In genomic region chr7:127896384-127896783, GRCm38 (mm10) we compare ENCODE assay signal across 9 mouse cellular contexts. TPM values are rescaled to one million over a fixed set of nuclear protein-coding genes. Genes with fewer than 3 reads are reported as not detected.
DNase-seq lines count a peak whose midpoint lies in the region; TF ChIP-seq lines count a peak whose summit lies in the region.
"Had no signal": no experiment of that assay in that cellular context is flagged by ENCODE, and none has a peak within 500 bp of the region (broad histone marks: within the 10 kb centered on the region; RNA-seq: fewer than 3 reads in every experiment).

No protein-coding gene starts in this region.

- H3K4me3 ChIP-seq in testis, adult 2 months (ENCODE audit: control insufficient read depth, low read depth, low read length) = no peak overlapping the region

- peaks cover 17% of the 10 kb centered on the region for H3K4me1 ChIP-seq in testis, adult 2 months (ENCODE audit: control insufficient read depth, insufficient read depth, low read length)

- TF ChIP-seq CTCF in testis, adult 2 months (IDR thresholded peaks at IDR 0.05; ENCODE audit: control insufficient read depth, insufficient read depth, insufficient replicate concordance, low read depth, low read length) = peak; percentile 85; the same call in 1 of the 2 replicates

- H3K36me3 ChIP-seq in testis, adult 2 months (ENCODE audit: control insufficient read depth, insufficient read depth, low read length) = no peaks in the 10 kb centered on the region

- H3K27ac ChIP-seq in testis, adult 2 months (ENCODE audit: control insufficient read depth, insufficient read depth, low read depth, low read length) = 0 out of 2 replicates have a peak overlapping the region, but pooled peaks have one; percentile 8

- peak; percentile 27 to 58 for DNase-seq in adrenal gland, adult 18-20 months (ENCODE audit: low spot score in 2 of 2)
- no peak for DNase-seq in adrenal gland, postnatal 4 days (ENCODE audit: low spot score in 2 of 2)
- DNase-seq in right cerebral cortex, adult 18-20 months = peak; percentile 37
- no peak for DNase-seq in right cerebral cortex, postnatal 36 days (ENCODE audit: low spot score in 2 of 2)
- DNase-seq in embryo, embryonic 10 days (ENCODE audit: low spot score) = peak; percentile 53
- DNase-seq in kidney, postnatal 25 days = peak; percentile 71 to 79
- DNase-seq in lung, postnatal 4 days = peak; percentile 51 to 72

- TF ChIP-seq POLR2A in testis, adult 2 months (IDR thresholded peaks at IDR 0.05; ENCODE audit: control insufficient read depth, low read depth, low read length) = no peak

- no peaks in the 10 kb centered on the region for H3K27me3 ChIP-seq in testis, adult 2 months (ENCODE audit: control insufficient read depth, insufficient read depth, low read length)
- H3K27me3 ChIP-seq: hindbrain, embryonic 15.5 days had no signal

RNA-seq across cellular contexts. Expression of gene Vkorc1, which starts 1.0 kb away (rescaled TPM):
- 10 to 100 TPM; 67.2 to 67.4 TPM for total RNA-seq in adrenal gland, adult 18-20 months (2021)
- 10 to 100 TPM; 71.8 to 93.6 TPM for total RNA-seq in adrenal gland, postnatal 4 days (2021)
- polyA plus RNA-seq in testis, adult 2 months (2012; rRNA removed) = 29.3 and 39.0 TPM in 2 replicates

RNA-seq across cellular contexts. Expression of gene Gm21974, which starts 1.1 kb away (rescaled TPM):
- not detected for total RNA-seq in adrenal gland, adult 18-20 months (2021)
- total RNA-seq in adrenal gland, postnatal 4 days (2021) = not detected
- not detected in 2 replicates for polyA plus RNA-seq in testis, adult 2 months (2012; rRNA removed)
- polyA plus RNA-seq: hindbrain, embryonic 15.5 days had no signal

RNA-seq across cellular contexts. Expression of gene Prss53, which starts 5.6 kb away (rescaled TPM):
- 1 to 10 TPM; 1.2 to 1.9 TPM for total RNA-seq in adrenal gland, adult 18-20 months (2021)
- 1 to 10 TPM in 1 of 2 experiments, under 1 TPM in 1; 0.87 to 2.9 TPM for total RNA-seq in adrenal gland, postnatal 4 days (2021)
- polyA plus RNA-seq in testis, adult 2 months (2012; rRNA removed) = 0.76 and 0.88 TPM in 2 replicates

RNA-seq across cellular contexts. Expression of gene Bckdk, which starts 7.5 kb away (rescaled TPM):
- 100 to 1,000 TPM in 1 of 2 experiments, 10 to 100 TPM in 1; 97.1 to 109 TPM for total RNA-seq in adrenal gland, adult 18-20 months (2021)
- 100 to 1,000 TPM; 105 to 112 TPM for total RNA-seq in adrenal gland, postnatal 4 days (2021)
- 7.9 and 10.6 TPM in 2 replicates for polyA plus RNA-seq in testis, adult 2 months (2012; rRNA removed)

RNA-seq across cellular contexts. Expression of gene Kat8, which starts 15.9 kb away (rescaled TPM):
- total RNA-seq in adrenal gland, adult 18-20 months (2021) = 10 to 100 TPM; 27.1 to 30.2 TPM
- 10 to 100 TPM; 27.5 to 30.8 TPM for total RNA-seq in adrenal gland, postnatal 4 days (2021)
- polyA plus RNA-seq in testis, adult 2 months (2012; rRNA removed) = 98.4 and 105 TPM in 2 replicates

Comparison
In these comparisons a context has a peak if more than half of its experiments do, and no peak if none do; other contexts are left out.
1. DNase-seq: peak in adrenal gland, adult 18-20 months (2 of 2), right cerebral cortex, adult 18-20 months (single experiment), embryo, embryonic 10 days (single experiment), kidney, postnatal 25 days (2 of 2) and lung, postnatal 4 days (2 of 2); none in adrenal gland, postnatal 4 days (0 of 2) and right cerebral cortex, postnatal 36 days (0 of 2).